Mouse (Mus musculus) gastrocnemius, adult 2 months (tissue): Measurements from ENCODE around the gene Rnd3. TPM values are rescaled to one million over a fixed set of nuclear protein-coding genes. Genes with fewer than 3 reads are reported as not detected.

Experiments used
- DNase-seq: peaks from one replicate; pipeline ENCODE4 v3.0.0; 2022
- H3K27ac ChIP-seq: fragments of 200-600 bp; 2 replicates; pipeline ENCODE4 v1.8.1; 2022; ENCODE audit warnings: mild to moderate bottlenecking
- H3K4me3 ChIP-seq: fragments of 200-600 bp; 2 replicates; pipeline ENCODE4 v1.8.1; 2022; ENCODE audit warnings: mild to moderate bottlenecking, moderate library complexity
- CTCF ChIP-seq: fragments of 200-600 bp; IDR thresholded peaks from 2 replicates; pipeline ENCODE4 v1.8.1; 2022; ENCODE audit warnings: antibody characterized with exemption, mild to moderate bottlenecking, moderate library complexity
- intact Hi-C: fragments of 180-260 bp; cut with DNase I; formaldehyde crosslinking; loops from one replicate; pipeline ENCODE4 v1.15.1; 2025
- long read RNA-seq, 2 experiments: library from polyadenylated mRNA; stranded (forward); transcript quantifications; one replicate each; pipeline ENCODE4 v2.0.0; 2021
- total RNA-seq, 2 experiments: library from RNA; stranded (reverse); gene quantifications; 2 replicates each; pipeline ENCODE4 v1.2.3; 2021

Rnd3 gene
- total RNA-seq = 1 to 10 TPM; 5.3 to 6.4 TPM
- long read RNA-seq, experiment 1, transcript Rnd3-201 (5 exons, 2,828 nt) = major isoform, 9 of 9 reads
- long read RNA-seq, experiment 1, partial matches to known transcripts = 0 of 9 reads
- long read RNA-seq, experiment 1, other reads (novel, unspliced or antisense) = 0 of 9 reads
- long read RNA-seq, experiment 2, transcript Rnd3-201 (5 exons, 2,828 nt) = major isoform, 13 of 13 reads
- long read RNA-seq, experiment 2, partial matches to known transcripts = 0 of 13 reads
- long read RNA-seq, experiment 2, other reads (novel, unspliced or antisense) = 0 of 13 reads

- peak; percentile 90 for TF ChIP-seq CTCF
- DNase-seq = peak; percentile 96
- intact Hi-C loops = loop anchor here (1.0 to 10.0 kb wide), 4 partner anchors 474 to 843 kb away; no protein-coding TSS in a partner anchor
- Histone ChIP-seq H3K27ac (peak within 1 kb of the TSS; percentile 90), H3K4me3 (peak within 1 kb of the TSS; percentile 89)
Observed at GRCm38 (mm10) chr2:51148975-51149374, at the start of gene Rnd3. Rnd3 (minus strand) TSS chr2:51149111.

- Histone ChIP-seq H3K27ac (no peak overlapping the region), H3K4me3 (no peak overlapping the region)
- DNase-seq = peak; percentile 18
- intact Hi-C loops = no loop called here
- peak; percentile 45 for TF ChIP-seq CTCF
Observed at GRCm38 (mm10) chr2:51192319-51192718, 43.4 kb upstream of the Rnd3 start.

DNA sequence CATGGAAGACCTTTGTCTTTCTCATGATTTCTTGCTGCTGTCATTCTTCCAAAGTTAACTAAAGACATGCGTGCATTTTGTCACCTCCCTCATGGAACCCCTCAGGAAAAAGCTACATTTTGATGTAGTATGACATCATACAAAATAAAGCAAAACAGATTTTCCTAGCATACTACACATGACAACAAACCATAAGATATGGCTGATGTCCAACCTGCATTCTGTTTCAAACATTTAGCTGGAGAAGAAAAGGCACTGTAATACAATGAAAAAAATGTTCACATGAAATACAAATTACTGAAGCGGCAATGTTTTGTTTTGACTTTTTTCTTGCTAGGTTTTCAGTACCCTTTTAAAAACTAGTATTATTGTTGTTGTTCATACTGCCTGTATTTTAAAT lies 36.9 kb upstream of the Rnd3 start:
- intact Hi-C loops = no loop called here
- TF ChIP-seq CTCF = no peak
- no peak for DNase-seq
- Histone ChIP-seq H3K4me3 (no peak overlapping the region), H3K27ac (no peak overlapping the region)

- DNase-seq = no peak
- Histone ChIP-seq H3K27ac (no peak overlapping the region), H3K4me3 (no peak overlapping the region)
- no peak for TF ChIP-seq CTCF
- intact Hi-C loops = no loop called here
Observed at GRCm38 (mm10) chr2:51182990-51183389, 34.1 kb upstream of the Rnd3 start.

- intact Hi-C loops = no loop called here
- DNase-seq = no peak
- no peak for TF ChIP-seq CTCF
- no peak overlapping the region for H3K27ac ChIP-seq
- no peak overlapping the region for H3K4me3 ChIP-seq
Observed at GRCm38 (mm10) chr2:51181376-51181775, 32.5 kb upstream of the Rnd3 start.

DNA sequence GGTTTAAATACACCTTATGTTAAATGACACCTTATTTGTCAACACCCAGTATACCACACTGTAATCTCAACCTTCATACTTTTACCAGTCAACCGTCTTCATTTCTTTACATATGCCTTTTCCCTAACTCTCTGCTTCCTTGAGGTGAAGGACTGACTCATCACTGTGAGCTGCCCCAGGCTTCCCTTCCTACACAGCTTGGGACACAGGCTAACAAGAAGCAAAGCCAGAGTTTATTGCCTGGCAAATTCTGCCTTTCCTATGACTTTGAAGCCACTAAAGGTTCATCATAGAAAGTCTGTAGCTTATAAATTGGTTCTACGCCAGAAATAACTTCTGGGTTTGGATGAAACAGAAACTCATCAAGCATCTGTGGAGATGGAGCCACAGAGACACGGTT lies 30.2 kb upstream of the Rnd3 start:
- intact Hi-C loops = no loop called here
- no peak for DNase-seq
- no peak for TF ChIP-seq CTCF
- H3K4me3 ChIP-seq = no peak overlapping the region
- H3K27ac ChIP-seq = no peak overlapping the region

GRCm38 (mm10) chr2:51177615-51178014 lies 28.7 kb upstream of the Rnd3 start:
- TF ChIP-seq CTCF = no peak
- intact Hi-C loops = no loop called here
- DNase-seq = no peak
- Histone ChIP-seq H3K4me3 (no peak overlapping the region), H3K27ac (no peak overlapping the region)

- TF ChIP-seq CTCF = no peak
- DNase-seq = no peak
- intact Hi-C loops = no loop called here
- Histone ChIP-seq H3K4me3 (no peak overlapping the region), H3K27ac (no peak overlapping the region)
Observed at GRCm38 (mm10) chr2:51175276-51175675, 26.4 kb upstream of the Rnd3 start.

GRCm38 (mm10) chr2:51161110-51161509 lies 12.2 kb upstream of the Rnd3 start:
- DNase-seq = no peak
- intact Hi-C loops = no loop called here
- Histone ChIP-seq H3K27ac (no peak overlapping the region), H3K4me3 (no peak overlapping the region)
- no peak for TF ChIP-seq CTCF

GRCm38 (mm10) chr2:51148454-51148853 lies 457 bp downstream of the Rnd3 start:
- DNase-seq = peak; percentile 60
- intact Hi-C loops = loop anchor here (1.0 to 10.0 kb wide), 4 partner anchors 474 to 842 kb away; no protein-coding TSS in a partner anchor
- TF ChIP-seq CTCF = no peak

GRCm38 (mm10) chr2:51148065-51148407 lies 875 bp downstream of the Rnd3 start:
- no peak for DNase-seq
- intact Hi-C loops = loop anchor here (1.0 to 10.0 kb wide), 4 partner anchors 473 to 842 kb away; no protein-coding TSS in a partner anchor
- Histone ChIP-seq H3K4me3 (peak overlapping the region; percentile 89), H3K27ac (peak overlapping the region; percentile 90)
- TF ChIP-seq CTCF = no peak

More at GRCm38 (mm10) chr2:51148454-51148853, 457 bp downstream of the Rnd3 start:
- Histone ChIP-seq H3K4me3 (peak overlapping the region; percentile 89), H3K27ac (peak overlapping the region; percentile 90)

DNA sequence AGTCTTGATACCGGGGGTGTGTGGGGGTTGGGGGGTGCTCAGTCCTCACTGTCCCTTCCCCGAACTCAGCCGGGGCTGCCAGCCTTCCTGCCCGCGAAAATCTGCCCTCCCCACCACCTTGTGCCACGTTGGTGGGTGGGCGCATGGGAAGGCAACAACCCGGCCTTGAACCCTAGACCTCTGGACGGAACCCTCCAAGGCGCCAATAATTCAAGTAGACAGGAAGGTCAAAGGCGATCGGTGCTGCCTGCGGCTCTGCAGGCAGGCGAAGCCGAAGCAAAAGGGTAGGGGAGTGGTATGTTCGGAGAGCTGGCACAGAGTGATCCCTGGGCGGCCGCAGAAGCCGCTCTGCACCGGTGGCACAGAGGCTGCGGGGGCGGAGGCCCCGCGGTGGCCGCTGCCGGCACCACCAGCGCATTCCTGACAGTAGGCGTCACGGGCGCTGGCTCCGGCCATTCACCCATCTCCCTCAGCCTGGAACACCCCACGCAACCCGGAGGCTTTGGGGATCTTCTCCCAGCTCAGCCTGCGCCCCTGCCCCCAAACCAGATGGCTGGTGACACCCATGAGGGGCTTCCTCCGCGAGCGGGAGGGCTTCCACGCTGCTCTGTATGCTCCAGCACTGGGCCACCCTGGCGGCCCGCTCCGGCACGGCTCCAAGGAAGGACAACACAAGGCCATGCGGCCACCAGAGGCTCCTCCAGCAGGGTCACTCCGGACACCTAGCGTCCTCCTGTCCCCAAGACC lies 1.4 kb downstream of the Rnd3 start:
- DNase-seq = peak; percentile 88
- H3K4me3 ChIP-seq = peak overlapping the region; percentile 89
- peak; percentile 77 for TF ChIP-seq CTCF
- peak overlapping the region; percentile 90 for H3K27ac ChIP-seq
- intact Hi-C loops = loop anchor here (1.0 to 10.0 kb wide), 4 partner anchors 473 to 841 kb away; no protein-coding TSS in a partner anchor

- Histone ChIP-seq H3K27ac (peak overlapping the region; percentile 90), H3K4me3 (peak overlapping the region; percentile 89)
- no peak for TF ChIP-seq CTCF
- intact Hi-C loops = loop anchor here (5.0 to 10.0 kb wide), 3 partner anchors 472 to 685 kb away; no protein-coding TSS in a partner anchor
- DNase-seq = peak; percentile 89
Observed at GRCm38 (mm10) chr2:51146871-51147317, 2.0 kb downstream of the Rnd3 start.
